Mouse (Mus musculus) neural tube, embryonic 15.5 days (tissue): Measurements from ENCODE around the gene Tbc1d16. TPM values are rescaled to one million over a fixed set of nuclear protein-coding genes. Genes with fewer than 3 reads are reported as not detected.
A peak's percentile ranks its signal among the peaks of the same experiment; 100 is the strongest.
"Not testable (repeated sequence)": the region's sequence is repeated elsewhere in the genome, so short reads cannot be mapped to it uniquely, and the experiment has no call there.

Experiments
- ATAC-seq: fragments of 200-750 bp; cut with Nextera tagmentation; 2 replicates; pipeline ENCODE4 v1.8.0; 2017; ENCODE audit warnings: mild to moderate bottlenecking, moderate TSS enrichment, moderate library complexity; ENCODE audit not compliant: low FRiP score
- H3K27ac ChIP-seq: fragments of 300-500 bp; sonication (generic); replicated peaks from 2 replicates; pipeline ENCODE4 v1.5.1; 2015; ENCODE audit warnings: mild to moderate bottlenecking, inconsistent platforms
- H3K27me3 ChIP-seq: fragments of 300-500 bp; sonication (generic); replicated peaks from 2 replicates; pipeline ENCODE4 v1.6.1; 2015; ENCODE audit warnings: inconsistent platforms
- H3K36me3 ChIP-seq: fragments of 300-500 bp; sonication (generic); 2 replicates; pipeline ENCODE4 v1.6.1; 2015; ENCODE audit warnings: inconsistent platforms
- H3K4me1 ChIP-seq: fragments of 300-500 bp; sonication (generic); 2 replicates; pipeline ENCODE4 v1.6.1; 2015; ENCODE audit warnings: inconsistent platforms
- H3K4me2 ChIP-seq: fragments of 300-500 bp; sonication (generic); 2 replicates; pipeline ENCODE4 v1.6.1; 2015; ENCODE audit warnings: inconsistent platforms, mild to moderate bottlenecking, moderate library complexity
- H3K4me3 ChIP-seq: fragments of 300-500 bp; sonication (generic); replicated peaks from 2 replicates; pipeline ENCODE4 v1.5.1; 2015; ENCODE audit warnings: mild to moderate bottlenecking, inconsistent platforms
- H3K9ac ChIP-seq: fragments of 300-500 bp; sonication (generic); replicated peaks from 2 replicates; pipeline ENCODE4 v1.6.1; 2015; ENCODE audit warnings: mild to moderate bottlenecking, inconsistent platforms
- H3K9me3 ChIP-seq: fragments of 300-500 bp; sonication (generic); replicated peaks from 2 replicates; pipeline ENCODE4 v1.6.1; 2016; ENCODE audit warnings: inconsistent platforms
- WGBS: fragments of 180-500 bp; shearing (Covaris S2); methylation state at CpG from one replicate; pipeline ENCODE4 v1.1.7; 2015; ENCODE audit warnings: mixed read lengths; 5-methylcytosine and 5-hydroxymethylcytosine counted together
- microRNA-seq: library from miRNA; unstranded; fragments of <30 nt; microRNA quantifications from one replicate; pipeline ENCODE4, GENCODE M21; 2017
- polyA plus RNA-seq: library from polyadenylated mRNA; unstranded; fragments of >200 nt; fragmentation: Nextera tagmentation; extraction: Ambion mirVana; gene quantifications from 2 replicates; pipeline ENCODE4 v1.2.1, GENCODE M21; 2015

The Tbc1d16 gene
- polyA plus RNA-seq, 1 experiment from 2014 or later, result 47.4 TPM

- H3K4me1 ChIP-seq, H3K27me3 ChIP-seq, H3K4me3 ChIP-seq, H3K9ac ChIP-seq, H3K9me3 ChIP-seq, H3K4me2 ChIP-seq, H3K36me3 ChIP-seq, H3K27ac ChIP-seq, ATAC-seq: not testable (repeated sequence)
- 80% methylated on average over 4 of the region's 4 CpGs for WGBS
Measured at GRCm38 (mm10) chr11:119100355-119100754, 127.9 kb downstream of the Tbc1d16 start.

GRCm38 (mm10) chr11:119098202-119098601, 130.1 kb downstream of the Tbc1d16 start:
- Histone ChIP-seq H3K9me3 (no peaks in the 10 kb centered on the region), H3K27ac (no peak overlapping the region), H3K4me1 (peaks cover 8% of the 10 kb centered on the region; the same call in 1 of the 2 replicates), H3K27me3 (0 out of 2 replicates have a peak, but pooled peaks cover 9% of the 10 kb centered on the region), H3K4me3 (no peak overlapping the region), H3K4me2 (no peak overlapping the region), H3K36me3 (no peaks in the 10 kb centered on the region), H3K9ac (no peak overlapping the region)
- ATAC-seq, result no peak
- WGBS, result 70% methylated on average over 4 of the region's 4 CpGs

- 0 out of 2 replicates have a peak, but pooled peaks cover 9% of the 10 kb centered on the region for H3K27me3 ChIP-seq
- H3K27ac ChIP-seq, result no peak overlapping the region
- ATAC-seq, result no peak
- no peaks in the 10 kb centered on the region for H3K36me3 ChIP-seq
- no peak overlapping the region for H3K9ac ChIP-seq
- no peaks in the 10 kb centered on the region for H3K9me3 ChIP-seq
- no peak overlapping the region for H3K4me3 ChIP-seq
- H3K4me1 ChIP-seq, result peaks cover 16% of the 10 kb centered on the region
- no peak overlapping the region for H3K4me2 ChIP-seq
- 27% methylated on average over 3 of the region's 3 CpGs for WGBS
Measured at GRCm38 (mm10) chr11:119095441-119095840, 132.9 kb downstream of the Tbc1d16 start.

DNA sequence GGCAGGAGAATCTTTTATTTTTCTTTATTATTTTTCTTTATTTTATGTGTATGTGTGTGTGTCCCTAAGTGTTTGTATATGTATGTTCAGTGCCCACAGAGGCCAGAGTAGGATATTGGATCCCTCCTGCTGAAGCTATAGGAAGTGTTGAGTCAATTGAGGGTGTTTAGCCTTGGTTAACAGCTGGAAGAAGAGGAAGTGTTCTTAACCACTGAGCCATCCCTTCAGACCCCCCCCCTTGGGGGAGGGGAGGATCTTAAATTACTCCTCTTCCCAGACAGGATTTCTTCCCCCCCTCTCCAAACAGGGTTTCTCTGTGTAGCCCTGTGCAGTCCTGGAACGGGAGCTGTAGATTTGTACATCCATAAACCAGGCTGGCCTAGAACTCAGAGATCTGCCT, 135.0 kb downstream of the Tbc1d16 start:
- Histone ChIP-seq H3K4me2 (no peak overlapping the region), H3K9me3 (no peaks in the 10 kb centered on the region), H3K9ac (no peak overlapping the region), H3K27ac (no peak overlapping the region), H3K4me1 (peaks cover 37% of the 10 kb centered on the region), H3K4me3 (no peak overlapping the region), H3K27me3 (peaks cover 20% of the 10 kb centered on the region), H3K36me3 (no peaks in the 10 kb centered on the region)
- 67% methylated on average over 1 of the region's 1 CpGs for WGBS
- ATAC-seq, result no peak

Small RNA genes within 50 kb of the gene (microRNA-seq; reads per million reads assigned to microRNA genes)
- 2.6 reads per million, percentile 9 among the genes with 10 or more reads in this experiment for gene Mir6934

Other genes with a start within 250 kb of the Tbc1d16 start
- gene Enpp7, start 240.3 kb downstream of the Tbc1d16 start, polyA plus RNA-seq, result not detected in 2 replicates
- gene Cbx2, start 205.5 kb downstream of the Tbc1d16 start, polyA plus RNA-seq, result 8.3 and 13.3 TPM in 2 replicates
- 7.2 and 7.3 TPM in 2 replicates for gene Cbx8, start 187.5 kb downstream of the Tbc1d16 start, polyA plus RNA-seq
- gene Cbx4, start 142.3 kb downstream of the Tbc1d16 start, polyA plus RNA-seq, result 20.2 and 24.2 TPM in 2 replicates
- gene Ccdc40, start 73 bp upstream of the Tbc1d16 start, polyA plus RNA-seq, result 12.6 and 13.2 TPM in 2 replicates
- 102 and 105 TPM in 2 replicates for gene Gaa, start 39.4 kb upstream of the Tbc1d16 start, polyA plus RNA-seq
- 241 and 279 TPM in 2 replicates for gene Eif4a3, start 71.6 kb upstream of the Tbc1d16 start, polyA plus RNA-seq
- 0.33 and 0.69 TPM in 2 replicates for gene Card14, start 79.3 kb upstream of the Tbc1d16 start, polyA plus RNA-seq
- 4.7 and 5.6 TPM in 2 replicates for gene Sgsh, start 127.0 kb upstream of the Tbc1d16 start, polyA plus RNA-seq
- 5.8 and 7.3 TPM in 2 replicates for gene Slc26a11, start 127.1 kb upstream of the Tbc1d16 start, polyA plus RNA-seq
- 1.1 and 3.9 TPM in 2 replicates for gene Rnf213, start 164.6 kb upstream of the Tbc1d16 start, polyA plus RNA-seq